Mouse (Mus musculus) forebrain, postnatal 0 days (tissue): ENCODE measurements around the gene Grip1. TPM values are rescaled to one million over a fixed set of nuclear protein-coding genes. Genes with fewer than 3 reads are reported as not detected.

Experiments
- ATAC-seq: fragments of 200-750 bp; cut with Nextera tagmentation; 2 replicates; pipeline ENCODE4 v1.8.0; 2017; ENCODE audit warnings: mild to moderate bottlenecking, moderate library complexity
- DNase-seq: peaks from one replicate; pipeline ENCODE4 v3.0.0-alpha.2; 2015
- H3K27ac ChIP-seq: fragments of 300-500 bp; sonication (generic); 2 replicates; pipeline ENCODE4 v1.5.1; 2014; ENCODE audit warnings: low read depth, mild to moderate bottlenecking, antibody characterized with exemption, low read length, moderate library complexity, mixed read lengths
- H3K27me3 ChIP-seq: fragments of 300-500 bp; sonication (generic); 2 replicates; pipeline ENCODE4 v1.6.1; 2014; ENCODE audit warnings: mild to moderate bottlenecking, low read length, mixed read lengths; ENCODE audit not compliant: insufficient read depth
- H3K36me3 ChIP-seq: fragments of 300-500 bp; sonication (generic); 2 replicates; pipeline ENCODE4 v1.6.1; 2014; ENCODE audit warnings: mild to moderate bottlenecking, moderate library complexity; ENCODE audit not compliant: insufficient read depth
- H3K4me1 ChIP-seq: fragments of 300-500 bp; sonication (generic); 2 replicates; pipeline ENCODE4 v1.6.1; 2014; ENCODE audit warnings: antibody characterized with exemption; ENCODE audit not compliant: insufficient read depth
- H3K4me2 ChIP-seq: fragments of 300-500 bp; sonication (generic); 2 replicates; pipeline ENCODE4 v1.6.1; 2014; ENCODE audit warnings: low read depth, mild to moderate bottlenecking, moderate library complexity
- H3K4me3 ChIP-seq: fragments of 300-500 bp; sonication (generic); 2 replicates; pipeline ENCODE4 v1.5.1; 2014; ENCODE audit warnings: low read depth, low read length, mixed read lengths
- H3K9ac ChIP-seq: fragments of 300-500 bp; sonication (generic); 2 replicates; pipeline ENCODE4 v1.6.1; 2014; ENCODE audit warnings: mild to moderate bottlenecking
- H3K9me3 ChIP-seq: fragments of 300-500 bp; sonication (generic); 2 replicates; pipeline ENCODE4 v1.6.1; 2016; ENCODE audit warnings: low read length
- CTCF ChIP-seq: sonication (generic); IDR thresholded peaks from 2 replicates; pipeline ENCODE4 v1.5.1; 2016; ENCODE audit warnings: antibody characterized with exemption, control low read depth, low read depth
- WGBS: fragments of 180-500 bp; shearing (Covaris S2); extraction: QIAGEN DNeasy Blood & Tissue Kit; methylation state at CpG from one replicate; pipeline ENCODE4 v1.1.7; 2014; 5-methylcytosine and 5-hydroxymethylcytosine counted together
- polyA plus RNA-seq: library from polyadenylated mRNA; unstranded; fragments of >200 nt; fragmentation: Nextera tagmentation; extraction: Ambion mirVana; gene quantifications from 2 replicates; pipeline ENCODE4 v1.2.1, GENCODE M21; 2015
- total RNA-seq: library from RNA; depleted of rRNA; stranded (reverse); fragments of >200 nt; gene quantifications from 2 replicates; pipeline ENCODE4 v1.2.3, GENCODE M21; 2014

The Grip1 gene
- total and polyA plus RNA-seq, 2 experiments from 2014 or later, result 14.8 to 34.5 TPM

DNA sequence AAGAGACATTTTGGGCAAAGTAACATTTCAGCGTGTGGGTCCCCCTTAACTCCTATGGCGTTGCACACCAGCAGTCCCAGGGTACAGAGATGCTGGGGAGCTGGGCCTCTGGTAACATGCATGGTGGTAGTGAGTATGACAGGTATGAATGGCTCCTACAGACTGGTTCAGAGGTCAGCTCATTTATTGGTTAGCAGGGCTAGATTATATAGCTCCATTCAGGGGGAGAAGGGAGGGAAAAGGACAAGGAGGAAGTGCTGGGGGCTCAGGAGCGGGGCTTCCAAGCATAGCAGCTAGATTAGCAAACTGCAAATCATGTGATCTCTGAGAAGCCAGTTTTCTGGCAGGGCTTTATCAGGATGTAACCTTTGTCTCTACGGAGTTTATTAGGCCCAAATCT, 544.8 kb downstream of the Grip1 start:
- 89% methylated on average over 4 of the region's 4 CpGs for WGBS
- no peaks in the 10 kb centered on the region for H3K27me3 ChIP-seq
- H3K4me3 ChIP-seq, result no peak overlapping the region
- H3K4me1 ChIP-seq, result no peaks in the 10 kb centered on the region
- no peak overlapping the region for H3K9ac ChIP-seq
- ATAC-seq, result no peak
- no peak for TF ChIP-seq CTCF
- no peaks in the 10 kb centered on the region for H3K9me3 ChIP-seq
- DNase-seq, result no peak
- H3K27ac ChIP-seq, result no peak overlapping the region
- H3K36me3 ChIP-seq, result peaks cover 9% of the 10 kb centered on the region; the same call in 1 of the 2 replicates
- no peak overlapping the region for H3K4me2 ChIP-seq

DNA sequence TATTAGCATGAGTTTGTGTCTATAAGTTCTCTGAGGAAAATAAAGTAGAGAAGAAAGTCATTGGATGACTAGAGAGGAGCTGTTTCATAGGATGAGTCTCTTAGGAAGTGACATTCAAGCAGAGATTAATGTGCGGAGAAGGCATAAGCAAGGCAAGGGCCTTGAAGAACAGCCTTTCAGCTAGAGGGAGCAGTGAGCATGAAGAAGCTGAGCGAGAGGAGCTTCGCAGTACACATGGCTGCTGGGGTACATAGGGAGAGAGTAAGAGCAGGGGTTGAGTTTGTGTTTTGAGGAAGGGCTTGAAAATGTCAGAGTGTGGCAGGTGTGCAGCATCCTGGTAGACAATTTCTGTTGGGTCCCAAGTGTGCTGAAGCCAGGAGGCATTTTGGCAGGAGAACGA, 548.5 kb downstream of the Grip1 start:
- DNase-seq, result peak; percentile 13
- Histone ChIP-seq H3K4me1 (no peaks in the 10 kb centered on the region), H3K9me3 (no peaks in the 10 kb centered on the region), H3K36me3 (peaks cover 9% of the 10 kb centered on the region; the same call in 1 of the 2 replicates), H3K27ac (no peak overlapping the region), H3K27me3 (no peaks in the 10 kb centered on the region), H3K4me2 (no peak overlapping the region), H3K4me3 (no peak overlapping the region), H3K9ac (no peak overlapping the region)
- WGBS, result 78% methylated on average over 4 of the region's 4 CpGs
- no peak for ATAC-seq
- 0 out of 2 replicates have a peak, but pooled peaks have one; percentile 12 for TF ChIP-seq CTCF

GRCm38 (mm10) chr10:120004096-120004495, 550.5 kb downstream of the Grip1 start:
- no peaks in the 10 kb centered on the region for H3K4me1 ChIP-seq
- H3K4me2 ChIP-seq, result no peak overlapping the region
- no peak for TF ChIP-seq CTCF
- H3K27ac ChIP-seq, result no peak overlapping the region
- no peak for DNase-seq
- ATAC-seq, result no peak
- no peaks in the 10 kb centered on the region for H3K9me3 ChIP-seq
- no peak overlapping the region for H3K9ac ChIP-seq
- H3K4me3 ChIP-seq, result no peak overlapping the region
- H3K36me3 ChIP-seq, result peaks cover 9% of the 10 kb centered on the region; the same call in 1 of the 2 replicates
- H3K27me3 ChIP-seq, result no peaks in the 10 kb centered on the region
- 92% methylated on average over 7 of the region's 7 CpGs for WGBS

DNA sequence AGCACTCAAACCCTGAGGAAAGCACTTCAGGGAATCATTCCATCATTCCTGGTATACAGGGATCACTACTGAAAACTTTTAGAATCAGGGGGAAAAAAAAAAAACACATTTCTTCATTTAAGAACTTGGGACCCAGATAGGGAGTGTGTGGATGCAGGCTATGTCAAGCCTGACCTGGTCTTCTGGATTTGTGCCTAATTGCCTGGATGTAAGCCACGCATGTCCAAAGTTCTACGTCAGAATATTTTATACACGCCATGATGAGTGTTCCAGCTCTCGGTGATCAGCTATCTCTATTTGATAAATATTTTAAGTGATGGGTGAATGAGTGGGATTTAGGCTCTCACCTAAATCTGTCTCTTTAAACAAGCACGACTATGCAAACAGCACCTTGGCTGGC, 552.0 kb downstream of the Grip1 start:
- WGBS, result 61% methylated on average over 5 of the region's 5 CpGs
- DNase-seq, result no peak
- Histone ChIP-seq H3K27ac (no peak overlapping the region), H3K9ac (no peak overlapping the region), H3K4me1 (no peaks in the 10 kb centered on the region), H3K4me3 (no peak overlapping the region), H3K4me2 (no peak overlapping the region), H3K27me3 (no peaks in the 10 kb centered on the region), H3K36me3 (peaks cover 8% of the 10 kb centered on the region; the same call in 1 of the 2 replicates), H3K9me3 (no peaks in the 10 kb centered on the region)
- TF ChIP-seq CTCF, result no peak
- no peak for ATAC-seq

GRCm38 (mm10) chr10:120012331-120012730, 558.7 kb downstream of the Grip1 start:
- no peak overlapping the region for H3K4me2 ChIP-seq
- ATAC-seq, result no peak
- H3K4me1 ChIP-seq, result no peaks in the 10 kb centered on the region
- no peak overlapping the region for H3K4me3 ChIP-seq
- TF ChIP-seq CTCF, result no peak
- DNase-seq, result no peak
- H3K27ac ChIP-seq, result no peak overlapping the region
- WGBS, result 83% methylated on average over 13 of the region's 13 CpGs
- no peaks in the 10 kb centered on the region for H3K9me3 ChIP-seq
- no peaks in the 10 kb centered on the region for H3K27me3 ChIP-seq
- 0 out of 2 replicates have a peak, but pooled peaks cover 7% of the 10 kb centered on the region for H3K36me3 ChIP-seq
- H3K9ac ChIP-seq, result no peak overlapping the region

DNA sequence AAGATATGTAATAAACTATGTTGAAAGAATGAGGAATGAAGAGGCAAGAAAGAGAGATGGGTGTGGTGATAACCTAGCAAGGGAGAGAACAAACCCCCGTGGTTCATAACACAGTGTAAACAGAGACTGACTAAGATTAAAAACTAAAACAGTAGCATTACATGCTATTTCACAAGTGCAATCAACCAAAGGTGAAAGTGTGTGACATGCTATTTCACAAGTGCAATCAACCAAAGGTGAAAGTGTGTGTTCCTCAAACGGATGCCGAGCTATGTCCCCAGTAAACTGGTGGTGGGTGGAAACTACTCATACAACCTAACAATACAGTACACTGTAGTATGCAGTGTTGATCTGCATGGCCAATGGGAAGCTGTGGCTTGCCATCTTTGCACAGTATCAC, 561.5 kb downstream of the Grip1 start:
- Histone ChIP-seq H3K4me1 (no peaks in the 10 kb centered on the region), H3K9me3 (no peaks in the 10 kb centered on the region), H3K27ac (no peak overlapping the region), H3K4me3 (no peak overlapping the region), H3K9ac (no peak overlapping the region), H3K36me3 (no peaks in the 10 kb centered on the region), H3K27me3 (no peaks in the 10 kb centered on the region), H3K4me2 (no peak overlapping the region)
- WGBS, result 90% methylated on average over 3 of the region's 3 CpGs
- no peak for DNase-seq
- TF ChIP-seq CTCF, result no peak
- no peak for ATAC-seq

DNA sequence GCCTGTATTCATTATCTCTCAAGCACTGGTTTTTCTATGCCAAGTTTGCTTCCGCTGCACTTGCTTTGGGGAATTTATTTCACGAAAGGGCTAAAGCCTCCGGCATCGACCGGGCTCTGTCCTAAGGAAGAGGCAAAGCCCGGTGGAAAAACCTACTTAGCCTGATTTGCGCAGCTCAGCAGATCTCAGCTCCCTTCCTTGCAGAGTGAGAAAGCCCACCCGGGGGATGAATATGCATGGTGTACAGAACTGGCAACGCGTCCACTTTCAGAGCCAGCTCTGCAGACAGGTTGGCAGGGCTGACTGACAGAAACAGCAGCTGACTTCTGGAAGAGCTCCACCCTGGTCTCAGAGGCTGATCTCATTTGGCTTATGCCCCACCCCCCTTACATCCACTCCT, 572.8 kb downstream of the Grip1 start:
- no peaks in the 10 kb centered on the region for H3K9me3 ChIP-seq
- H3K4me1 ChIP-seq, result peaks cover 6% of the 10 kb centered on the region; the same call in 1 of the 2 replicates
- H3K27ac ChIP-seq, result peak overlapping the region; percentile 55; the same call in 1 of the 2 replicates
- 11% methylated on average over 10 of the region's 10 CpGs for WGBS
- DNase-seq (peak; percentile 84), ATAC-seq (peak; percentile 96)
- H3K9ac ChIP-seq, result no peak overlapping the region
- no peaks in the 10 kb centered on the region for H3K36me3 ChIP-seq
- no peak for TF ChIP-seq CTCF
- H3K27me3 ChIP-seq, result no peaks in the 10 kb centered on the region
- H3K4me2 ChIP-seq, result 0 out of 2 replicates have a peak overlapping the region, but pooled peaks have one; percentile 26
- no peak overlapping the region for H3K4me3 ChIP-seq
